Mouse (Mus musculus): ENCODE data around the gene Smyd3. TPM values are rescaled to one million over a fixed set of nuclear protein-coding genes. Genes with fewer than 3 reads are reported as not detected.
A peak's percentile ranks its signal among the peaks of the same experiment; 100 is the strongest.
"Not testable (repeated sequence)": the region's sequence is repeated elsewhere in the genome, so short reads cannot be mapped to it uniquely, and the experiment has no call there.

Gene Smyd3
- polyA plus RNA-seq, 1 experiment from 2014 or later: 22.3 TPM

- DNase-seq (ENCODE audit: low spot score) (no peak), ATAC-seq (replicated peaks; ENCODE audit: low FRiP score, low TSS enrichment, low read depth) (no peak)
- H3K36me3 ChIP-seq (ENCODE audit: control insufficient read depth, insufficient read depth, low read length): no peaks in the 10 kb centered on the region
- no peak overlapping the region for H3K27ac ChIP-seq (ENCODE audit: low read depth)
- no peaks in the 10 kb centered on the region for H3K4me1 ChIP-seq (replicated peaks; ENCODE audit: control insufficient read depth, insufficient read depth, low read length)
- H3K4me2 ChIP-seq (ENCODE audit: low read length): no peak overlapping the region
- H3K9me3 ChIP-seq (ENCODE audit: control insufficient read depth, low read length): no peaks in the 10 kb centered on the region
- H3K4me3 ChIP-seq (ENCODE audit: low read depth, low read length): no peak overlapping the region
- no peaks in the 10 kb centered on the region for H3K27me3 ChIP-seq (replicated peaks; ENCODE audit: control insufficient read depth, insufficient read depth, low read length)
- H3K9ac ChIP-seq (ENCODE audit: low read length): no peak overlapping the region
- 91% methylated on average over 9 of the region's 9 CpGs for WGBS
Observed at GRCm38 (mm10) chr1:179326262-179326964, 191.4 kb downstream of the Smyd3 start.

DNA sequence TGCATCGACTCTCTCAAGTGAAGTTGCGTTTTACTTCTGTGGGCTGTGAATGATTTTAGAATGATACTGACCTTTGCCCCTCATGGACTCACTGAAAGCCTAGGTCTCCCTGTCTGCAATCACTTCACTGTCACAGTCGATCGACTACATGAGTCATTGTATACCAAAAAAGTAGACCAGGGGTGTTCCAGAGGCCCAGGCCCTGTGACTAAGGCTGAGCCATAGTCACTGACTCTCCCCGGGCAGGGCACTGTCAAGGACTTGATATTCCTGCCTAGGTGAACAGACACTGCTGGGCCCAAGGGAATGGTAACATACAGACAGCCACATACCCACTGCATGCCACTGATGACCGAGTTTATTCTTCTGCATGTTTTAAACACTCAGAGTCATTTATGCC, 193.6 kb downstream of the Smyd3 start:
- no peak overlapping the region for H3K27ac ChIP-seq (ENCODE audit: low read depth)
- H3K27me3 ChIP-seq (replicated peaks; ENCODE audit: control insufficient read depth, insufficient read depth, low read length): no peaks in the 10 kb centered on the region
- H3K9me3 ChIP-seq (ENCODE audit: control insufficient read depth, low read length): no peaks in the 10 kb centered on the region
- DNase-seq (ENCODE audit: low spot score) (no peak), ATAC-seq (replicated peaks; ENCODE audit: low FRiP score, low TSS enrichment, low read depth) (no peak)
- H3K4me1 ChIP-seq (replicated peaks; ENCODE audit: control insufficient read depth, insufficient read depth, low read length): no peaks in the 10 kb centered on the region
- H3K36me3 ChIP-seq (ENCODE audit: control insufficient read depth, insufficient read depth, low read length): no peaks in the 10 kb centered on the region
- no peak overlapping the region for H3K9ac ChIP-seq (ENCODE audit: low read length)
- WGBS: 81% methylated on average over 6 of the region's 6 CpGs
- H3K4me2 ChIP-seq (ENCODE audit: low read length): no peak overlapping the region
- H3K4me3 ChIP-seq (ENCODE audit: low read depth, low read length): no peak overlapping the region

DNA sequence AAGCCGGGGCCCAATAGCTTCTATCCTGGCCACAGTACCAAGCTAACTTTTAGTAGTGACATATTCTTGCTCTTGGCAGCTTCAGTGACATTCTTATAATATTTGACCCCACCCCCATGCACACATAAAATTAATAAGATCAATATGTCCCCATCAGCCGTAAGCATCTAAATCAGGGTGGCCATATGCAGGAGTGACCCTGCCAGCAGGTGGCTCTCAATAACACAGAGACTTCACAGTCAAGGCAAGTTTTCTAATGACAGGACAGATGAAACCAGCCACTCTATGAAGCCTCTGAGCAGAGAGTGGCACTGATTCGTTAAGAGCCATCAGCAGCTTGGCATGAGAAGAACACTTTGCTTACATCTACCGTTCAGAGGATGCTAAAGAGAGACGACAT, 204.2 kb downstream of the Smyd3 start:
- Histone ChIP-seq H3K9ac (ENCODE audit: low read length) (no peak overlapping the region), H3K27ac (ENCODE audit: low read depth) (no peak overlapping the region), H3K27me3 (replicated peaks; ENCODE audit: control insufficient read depth, insufficient read depth, low read length) (no peaks in the 10 kb centered on the region), H3K4me1 (replicated peaks; ENCODE audit: control insufficient read depth, insufficient read depth, low read length) (peaks cover 3% of the 10 kb centered on the region; the same call in 1 of the 2 replicates), H3K9me3 (ENCODE audit: control insufficient read depth, low read length) (no peaks in the 10 kb centered on the region), H3K4me2 (ENCODE audit: low read length) (no peak overlapping the region), H3K4me3 (ENCODE audit: low read depth, low read length) (no peak overlapping the region), H3K36me3 (ENCODE audit: control insufficient read depth, insufficient read depth, low read length) (no peaks in the 10 kb centered on the region)
- 84% methylated on average over 5 of the region's 5 CpGs for WGBS
- ATAC-seq (replicated peaks; ENCODE audit: low FRiP score, low TSS enrichment, low read depth): no peak
- no peak for DNase-seq (ENCODE audit: low spot score)

DNA sequence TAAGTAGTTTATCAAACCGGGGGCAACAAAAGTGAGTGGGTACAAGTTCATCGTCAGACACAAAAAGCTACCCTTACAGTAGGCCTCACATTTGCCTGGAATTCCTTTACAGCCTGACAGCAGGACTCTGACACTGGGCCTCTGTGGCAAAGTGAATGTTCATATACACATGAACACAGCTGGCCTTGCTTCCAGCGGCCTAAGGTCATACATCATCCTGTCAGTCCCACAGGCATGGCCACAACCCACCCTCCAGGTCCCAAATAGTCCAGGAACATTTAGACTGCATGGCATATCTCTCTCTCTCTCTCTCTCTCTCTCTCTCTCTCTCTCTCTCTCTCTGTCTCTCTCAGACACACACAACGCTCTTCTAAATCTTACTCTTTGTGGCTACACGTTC, 208.4 kb downstream of the Smyd3 start:
- no peaks in the 10 kb centered on the region for H3K36me3 ChIP-seq (ENCODE audit: control insufficient read depth, insufficient read depth, low read length)
- DNase-seq (ENCODE audit: low spot score) (no peak), ATAC-seq (replicated peaks; ENCODE audit: low FRiP score, low TSS enrichment, low read depth) (no peak)
- no peak overlapping the region for H3K4me3 ChIP-seq (ENCODE audit: low read depth, low read length)
- WGBS: 34% methylated on average over 5 of the region's 5 CpGs
- no peak overlapping the region for H3K9ac ChIP-seq (ENCODE audit: low read length)
- peaks cover 3% of the 10 kb centered on the region; the same call in 1 of the 2 replicates for H3K4me1 ChIP-seq (replicated peaks; ENCODE audit: control insufficient read depth, insufficient read depth, low read length)
- H3K27ac ChIP-seq (ENCODE audit: low read depth): peak overlapping the region; percentile 47
- H3K27me3 ChIP-seq (replicated peaks; ENCODE audit: control insufficient read depth, insufficient read depth, low read length): no peaks in the 10 kb centered on the region
- H3K4me2 ChIP-seq (ENCODE audit: low read length): no peak overlapping the region
- no peaks in the 10 kb centered on the region for H3K9me3 ChIP-seq (ENCODE audit: control insufficient read depth, low read length)

DNA sequence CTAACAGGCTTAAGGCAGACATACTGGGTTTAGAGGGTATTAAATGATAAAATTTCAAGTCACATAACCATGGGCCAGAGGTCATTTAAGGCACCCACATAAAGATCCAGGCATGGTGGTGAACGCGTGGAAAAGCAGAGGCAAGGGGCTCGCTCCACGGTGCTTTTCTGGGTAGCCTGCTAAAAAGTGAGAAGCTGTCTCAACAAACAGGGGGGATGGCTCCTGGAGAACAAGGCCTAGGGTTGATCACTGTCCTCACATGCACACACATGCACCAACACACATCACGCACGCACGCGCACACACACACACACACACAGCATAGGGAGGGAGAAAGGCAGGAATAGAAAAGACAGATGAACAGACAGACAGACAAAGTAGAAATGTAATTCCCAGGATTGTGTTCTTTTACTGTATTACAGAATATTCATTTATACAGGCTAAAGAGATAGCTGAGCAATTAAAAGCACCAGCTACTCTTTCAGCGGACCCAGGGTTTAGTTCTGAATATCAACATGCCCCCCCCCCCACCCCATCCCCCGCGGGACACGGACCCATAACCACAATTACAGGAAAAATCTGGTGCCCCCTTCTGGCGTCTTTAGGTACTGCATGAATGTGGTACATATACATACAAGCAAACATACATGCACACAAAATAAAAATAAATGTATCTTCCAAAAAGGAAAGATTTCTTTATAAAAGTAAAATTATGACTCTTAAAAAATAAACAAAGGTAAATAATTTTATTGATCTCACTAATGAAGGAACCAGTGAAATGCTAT, 215.2 kb downstream of the Smyd3 start:
- 86% methylated on average over 13 of the region's 13 CpGs for WGBS
- Histone ChIP-seq H3K36me3 (ENCODE audit: control insufficient read depth, insufficient read depth, low read length) (no peaks in the 10 kb centered on the region), H3K4me1 (replicated peaks; ENCODE audit: control insufficient read depth, insufficient read depth, low read length) (no peaks in the 10 kb centered on the region), H3K9me3 (ENCODE audit: control insufficient read depth, low read length) (no peaks in the 10 kb centered on the region), H3K27ac (ENCODE audit: low read depth) (no peak overlapping the region), H3K4me3 (ENCODE audit: low read depth, low read length) (no peak overlapping the region), H3K27me3 (replicated peaks; ENCODE audit: control insufficient read depth, insufficient read depth, low read length) (no peaks in the 10 kb centered on the region), H3K9ac (ENCODE audit: low read length) (no peak overlapping the region), H3K4me2 (ENCODE audit: low read length) (no peak overlapping the region)
- DNase-seq (ENCODE audit: low spot score) (no peak), ATAC-seq (replicated peaks; ENCODE audit: low FRiP score, low TSS enrichment, low read depth) (no peak)

DNA sequence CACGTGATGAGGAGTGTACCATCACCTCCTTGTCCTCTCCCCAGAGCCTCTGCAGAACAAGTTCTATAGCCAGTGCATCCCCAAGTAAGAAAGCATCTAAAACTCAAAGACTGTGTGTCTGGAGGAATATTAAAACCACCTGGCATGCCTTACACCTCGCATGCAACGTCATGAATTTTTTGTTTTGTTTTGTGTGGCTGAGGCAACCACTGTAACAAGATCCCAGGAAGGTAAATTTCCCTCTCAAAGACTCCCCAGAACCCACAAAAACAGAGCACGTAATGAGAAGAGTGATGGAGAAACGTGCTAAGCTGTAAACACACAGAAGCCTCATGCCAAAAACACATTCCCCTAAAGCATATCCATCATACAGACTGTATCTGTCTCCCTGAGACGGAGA, 222.2 kb downstream of the Smyd3 start:
- Histone ChIP-seq H3K4me3 (ENCODE audit: low read depth, low read length) (no peak overlapping the region), H3K27me3 (replicated peaks; ENCODE audit: control insufficient read depth, insufficient read depth, low read length) (no peaks in the 10 kb centered on the region), H3K4me2 (ENCODE audit: low read length) (no peak overlapping the region), H3K27ac (ENCODE audit: low read depth) (no peak overlapping the region), H3K36me3 (ENCODE audit: control insufficient read depth, insufficient read depth, low read length) (no peaks in the 10 kb centered on the region), H3K9ac (ENCODE audit: low read length) (no peak overlapping the region), H3K4me1 (replicated peaks; ENCODE audit: control insufficient read depth, insufficient read depth, low read length) (no peaks in the 10 kb centered on the region), H3K9me3 (ENCODE audit: control insufficient read depth, low read length) (no peaks in the 10 kb centered on the region)
- DNase-seq (ENCODE audit: low spot score) (no peak), ATAC-seq (replicated peaks; ENCODE audit: low FRiP score, low TSS enrichment, low read depth) (no peak)
- 50% methylated on average over 6 of the region's 6 CpGs for whole genome bisulfite sequencing

GRCm38 (mm10) chr1:179293772-179294353, 224.0 kb downstream of the Smyd3 start:
- no peak for ATAC-seq (replicated peaks; ENCODE audit: low FRiP score, low TSS enrichment, low read depth)
- no peaks in the 10 kb centered on the region for H3K9me3 ChIP-seq (ENCODE audit: control insufficient read depth, low read length)
- WGBS: 78% methylated on average over 8 of the region's 8 CpGs

DNA sequence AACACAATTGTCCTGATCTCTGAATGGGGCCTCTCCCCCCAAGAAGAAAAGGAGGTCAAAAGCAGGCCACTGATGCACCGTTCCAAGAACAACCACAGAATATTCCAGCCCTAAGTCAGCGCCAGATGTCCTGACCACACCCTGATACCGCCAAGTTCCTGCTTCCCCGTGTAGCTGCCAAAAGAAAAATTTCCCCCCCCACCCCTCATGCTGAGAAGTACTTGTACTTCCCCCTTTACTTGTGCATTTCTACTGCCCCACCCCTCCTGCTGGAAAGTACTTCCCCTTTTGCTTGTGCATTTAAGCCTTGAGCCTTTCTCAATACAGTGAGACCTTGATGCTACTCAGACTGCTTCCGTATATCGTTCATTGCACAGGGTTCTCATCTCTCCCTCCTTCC, 227.7 kb downstream of the Smyd3 start:
- 90% methylated on average over 6 of the region's 6 CpGs for WGBS
- not testable (repeated sequence) for H3K4me1 ChIP-seq (replicated peaks; ENCODE audit: control insufficient read depth, insufficient read depth, low read length); H3K36me3 ChIP-seq (ENCODE audit: control insufficient read depth, insufficient read depth, low read length); H3K27ac ChIP-seq (ENCODE audit: low read depth); H3K4me3 ChIP-seq (ENCODE audit: low read depth, low read length); H3K27me3 ChIP-seq (replicated peaks; ENCODE audit: control insufficient read depth, insufficient read depth, low read length); H3K4me2 ChIP-seq (ENCODE audit: low read length); H3K9ac ChIP-seq (ENCODE audit: low read length); DNase-seq (ENCODE audit: low spot score); ATAC-seq (replicated peaks; ENCODE audit: low FRiP score, low TSS enrichment, low read depth); H3K9me3 ChIP-seq (ENCODE audit: control insufficient read depth, low read length)

More at GRCm38 (mm10) chr1:179293772-179294353, 224.0 kb downstream of the Smyd3 start:
- Histone ChIP-seq H3K36me3 (ENCODE audit: control insufficient read depth, insufficient read depth, low read length) (no peaks in the 10 kb centered on the region), H3K27me3 (replicated peaks; ENCODE audit: control insufficient read depth, insufficient read depth, low read length) (no peaks in the 10 kb centered on the region), H3K27ac (ENCODE audit: low read depth) (no peak overlapping the region), H3K4me2 (ENCODE audit: low read length) (no peak overlapping the region), H3K9ac (ENCODE audit: low read length) (no peak overlapping the region), H3K4me1 (replicated peaks; ENCODE audit: control insufficient read depth, insufficient read depth, low read length) (no peaks in the 10 kb centered on the region), H3K4me3 (ENCODE audit: low read depth, low read length) (no peak overlapping the region)
- no peak for DNase-seq (ENCODE audit: low spot score)
